Mouse (Mus musculus) brown adipose tissue, adult 24 weeks (tissue): ENCODE measurements around the gene Plppr5. TPM values are rescaled to one million over a fixed set of nuclear protein-coding genes. Genes with fewer than 3 reads are reported as not detected.

Experiments
- H3K27ac ChIP-seq: fragments of 200-500 bp; replicated peaks from 2 replicates; pipeline ENCODE4 v1.5.1; 2012; ENCODE audit warnings: low read depth, mild to moderate bottlenecking, low read length
- H3K4me1 ChIP-seq: fragments of 200-500 bp; 2 replicates; pipeline ENCODE4 v1.6.1; 2012; ENCODE audit warnings: low read length, mixed read lengths; ENCODE audit not compliant: control insufficient read depth, insufficient read depth, insufficient read length
- H3K4me3 ChIP-seq: fragments of 200-500 bp; 2 replicates; pipeline ENCODE4 v1.5.1; 2012; ENCODE audit warnings: low read depth, mild to moderate bottlenecking, low read length, moderate library complexity; ENCODE audit not compliant: insufficient read depth
- polyA plus RNA-seq: library from polyadenylated mRNA; stranded (reverse); fragments of >200 nt; gene quantifications from 2 replicates; pipeline ENCODE4 v1.2.4, GENCODE M21; 2012; ENCODE audit not compliant: missing spikeins, insufficient read depth, insufficient read length

The Plppr5 gene
- polyA plus RNA-seq, 1 experiment = not detected

GRCm38 (mm10) chr3:117729121-117730072, 154.8 kb downstream of the Plppr5 start:
- no peak overlapping the region for H3K27ac ChIP-seq

GRCm38 (mm10) chr3:117731545-117731944, 156.9 kb downstream of the Plppr5 start:
- no peak overlapping the region for H3K27ac ChIP-seq
- H3K4me1 ChIP-seq = no peaks in the 10 kb centered on the region
- no peak overlapping the region for H3K4me3 ChIP-seq

More at GRCm38 (mm10) chr3:117729121-117730072, 154.8 kb downstream of the Plppr5 start:
- Histone ChIP-seq H3K4me1 (no peaks in the 10 kb centered on the region), H3K4me3 (no peak overlapping the region)

- Histone ChIP-seq H3K4me3 (no peak overlapping the region), H3K27ac (no peak overlapping the region), H3K4me1 (no peaks in the 10 kb centered on the region)
Measured at GRCm38 (mm10) chr3:117732661-117733060, 158.0 kb downstream of the Plppr5 start.

Other genes starting within 250 kb of the Plppr5 start
- 0.33 and 0.91 TPM in 2 replicates for gene Plppr4, start 214.0 kb upstream of the Plppr5 start, polyA plus RNA-seq